Mouse (Mus musculus) forebrain, postnatal 0 days (tissue): ENCODE measurements at regions not wholly inside any gene's neighbourhood (a gene's known extent, or its start where the extent isn't known, plus 50 kb on each side); places are given as distances from the start of the nearest gene placed in this dataset.

Experiments used
- ATAC-seq: fragments of 200-750 bp; cut with Nextera tagmentation; 2 replicates; pipeline ENCODE4 v1.8.0; 2017; ENCODE audit warnings: mild to moderate bottlenecking, moderate library complexity
- DNase-seq: peaks from one replicate; pipeline ENCODE4 v3.0.0-alpha.2; 2015
- H3K27ac ChIP-seq: fragments of 300-500 bp; sonication (generic); 2 replicates; pipeline ENCODE4 v1.5.1; 2014; ENCODE audit warnings: low read depth, mild to moderate bottlenecking, antibody characterized with exemption, low read length, moderate library complexity, mixed read lengths
- H3K27me3 ChIP-seq: fragments of 300-500 bp; sonication (generic); 2 replicates; pipeline ENCODE4 v1.6.1; 2014; ENCODE audit warnings: mild to moderate bottlenecking, low read length, mixed read lengths; ENCODE audit not compliant: insufficient read depth
- H3K36me3 ChIP-seq: fragments of 300-500 bp; sonication (generic); 2 replicates; pipeline ENCODE4 v1.6.1; 2014; ENCODE audit warnings: mild to moderate bottlenecking, moderate library complexity; ENCODE audit not compliant: insufficient read depth
- H3K4me1 ChIP-seq: fragments of 300-500 bp; sonication (generic); 2 replicates; pipeline ENCODE4 v1.6.1; 2014; ENCODE audit warnings: antibody characterized with exemption; ENCODE audit not compliant: insufficient read depth
- H3K4me2 ChIP-seq: fragments of 300-500 bp; sonication (generic); 2 replicates; pipeline ENCODE4 v1.6.1; 2014; ENCODE audit warnings: low read depth, mild to moderate bottlenecking, moderate library complexity
- H3K4me3 ChIP-seq: fragments of 300-500 bp; sonication (generic); 2 replicates; pipeline ENCODE4 v1.5.1; 2014; ENCODE audit warnings: low read depth, low read length, mixed read lengths
- H3K9ac ChIP-seq: fragments of 300-500 bp; sonication (generic); 2 replicates; pipeline ENCODE4 v1.6.1; 2014; ENCODE audit warnings: mild to moderate bottlenecking
- H3K9me3 ChIP-seq: fragments of 300-500 bp; sonication (generic); 2 replicates; pipeline ENCODE4 v1.6.1; 2016; ENCODE audit warnings: low read length
- CTCF ChIP-seq: sonication (generic); IDR thresholded peaks from 2 replicates; pipeline ENCODE4 v1.5.1; 2016; ENCODE audit warnings: antibody characterized with exemption, control low read depth, low read depth
- WGBS: fragments of 180-500 bp; shearing (Covaris S2); extraction: QIAGEN DNeasy Blood & Tissue Kit; methylation state at CpG from one replicate; pipeline ENCODE4 v1.1.7; 2014; 5-methylcytosine and 5-hydroxymethylcytosine counted together

GRCm38 (mm10) chr9:24974021-24974741 is 115.0 kb upstream of the Gm10181 start:
- Histone ChIP-seq H3K9me3 (no peaks in the 10 kb centered on the region), H3K4me1 (no peaks in the 10 kb centered on the region; the same call in 1 of the 2 replicates), H3K27me3 (no peaks in the 10 kb centered on the region), H3K27ac (no peak overlapping the region), H3K4me2 (peak overlapping the region; percentile 44), H3K9ac (no peak overlapping the region), H3K36me3 (no peaks in the 10 kb centered on the region), H3K4me3 (0 out of 2 replicates have a peak overlapping the region, but pooled peaks have one; percentile 0)
- DNase-seq: peak; percentile 27
- TF ChIP-seq CTCF: no peak
- ATAC-seq: peak; percentile 38
- whole genome bisulfite sequencing: 3% methylated on average over 19 of the region's 19 CpGs

- H3K36me3 ChIP-seq: no peaks in the 10 kb centered on the region
- H3K9me3 ChIP-seq: no peaks in the 10 kb centered on the region
- 69% methylated on average over 3 of the region's 3 CpGs for WGBS
- no peak for ATAC-seq
- H3K4me2 ChIP-seq: no peak overlapping the region
- H3K9ac ChIP-seq: no peak overlapping the region
- no peaks in the 10 kb centered on the region for H3K27me3 ChIP-seq
- no peak overlapping the region for H3K27ac ChIP-seq
- no peak for DNase-seq
- no peak for TF ChIP-seq CTCF
- H3K4me3 ChIP-seq: no peak overlapping the region
- H3K4me1 ChIP-seq: no peaks in the 10 kb centered on the region
Measured at GRCm38 (mm10) chr9:24982796-24983195, 106.4 kb upstream of the Gm10181 start.

GRCm38 (mm10) chr9:24994491-24994890 is 94.7 kb upstream of the Gm10181 start:
- H3K4me3 ChIP-seq: no peak overlapping the region
- no peaks in the 10 kb centered on the region for H3K4me1 ChIP-seq
- H3K4me2 ChIP-seq: no peak overlapping the region
- H3K9me3 ChIP-seq: no peaks in the 10 kb centered on the region
- no peak for DNase-seq
- H3K27me3 ChIP-seq: no peaks in the 10 kb centered on the region
- WGBS: 58% methylated on average over 7 of the region's 7 CpGs
- H3K27ac ChIP-seq: no peak overlapping the region
- no peak for ATAC-seq
- no peak for TF ChIP-seq CTCF
- H3K36me3 ChIP-seq: no peaks in the 10 kb centered on the region
- no peak overlapping the region for H3K9ac ChIP-seq

GRCm38 (mm10) chr9:25021095-25021691 is 68.0 kb upstream of the Gm10181 start:
- Histone ChIP-seq H3K4me1 (no peaks in the 10 kb centered on the region), H3K4me3 (no peak overlapping the region), H3K4me2 (no peak overlapping the region), H3K27me3 (no peaks in the 10 kb centered on the region), H3K9ac (no peak overlapping the region), H3K36me3 (no peaks in the 10 kb centered on the region), H3K27ac (no peak overlapping the region), H3K9me3 (no peaks in the 10 kb centered on the region)
- no peak for TF ChIP-seq CTCF
- ATAC-seq (peak; percentile 82), DNase-seq (peak; percentile 41)
- WGBS: 55% methylated on average over 4 of the region's 4 CpGs

GRCm38 (mm10) chr9:25022439-25022838 is 66.8 kb upstream of the Gm10181 start:
- Histone ChIP-seq H3K27me3 (no peaks in the 10 kb centered on the region), H3K9me3 (no peaks in the 10 kb centered on the region), H3K9ac (no peak overlapping the region), H3K36me3 (no peaks in the 10 kb centered on the region), H3K27ac (no peak overlapping the region), H3K4me2 (no peak overlapping the region), H3K4me1 (no peaks in the 10 kb centered on the region), H3K4me3 (no peak overlapping the region)
- peak; percentile 7 for DNase-seq
- ATAC-seq: 0 out of 2 replicates have a peak, but pooled peaks have one; percentile 38
- no peak for TF ChIP-seq CTCF
- WGBS: 76% methylated on average over 4 of the region's 4 CpGs

- Histone ChIP-seq H3K9ac (no peak overlapping the region), H3K27ac (no peak overlapping the region), H3K4me1 (no peaks in the 10 kb centered on the region), H3K4me3 (no peak overlapping the region), H3K4me2 (no peak overlapping the region), H3K27me3 (no peaks in the 10 kb centered on the region), H3K9me3 (no peaks in the 10 kb centered on the region), H3K36me3 (no peaks in the 10 kb centered on the region)
- ATAC-seq (no peak), DNase-seq (no peak)
- 51% methylated on average over 4 of the region's 4 CpGs for WGBS
- TF ChIP-seq CTCF: no peak
Measured at GRCm38 (mm10) chr9:25024486-25024885, 64.7 kb upstream of the Gm10181 start.

- peak; percentile 63; the same call in 1 of the 2 replicates for ATAC-seq
- H3K4me2 ChIP-seq: no peak overlapping the region
- DNase-seq: peak; percentile 85
- H3K9ac ChIP-seq: no peak overlapping the region
- no peak overlapping the region for H3K27ac ChIP-seq
- H3K27me3 ChIP-seq: no peaks in the 10 kb centered on the region
- no peaks in the 10 kb centered on the region for H3K36me3 ChIP-seq
- H3K4me1 ChIP-seq: no peaks in the 10 kb centered on the region
- 9% methylated on average over 8 of the region's 8 CpGs for WGBS
- TF ChIP-seq CTCF: peak; percentile 96
- H3K4me3 ChIP-seq: no peak overlapping the region
- no peaks in the 10 kb centered on the region for H3K9me3 ChIP-seq
Measured at GRCm38 (mm10) chr9:25027581-25027980, 61.6 kb upstream of the Gm10181 start.
